Mouse (Mus musculus) heart, embryonic 13.5 days (tissue): ENCODE data around the gene Ints1. TPM values are rescaled to one million over a fixed set of nuclear protein-coding genes. Genes with fewer than 3 reads are reported as not detected.

Experiments
- ATAC-seq: fragments of 200-750 bp; cut with Nextera tagmentation; 2 replicates; pipeline ENCODE4 v1.8.0; 2017; ENCODE audit warnings: moderate TSS enrichment; ENCODE audit not compliant: insufficient number of reproducible peaks, low FRiP score, low TSS enrichment; ENCODE audit errors: extremely low read depth
- H3K27ac ChIP-seq: fragments of 300-500 bp; sonication (generic); replicated peaks from 2 replicates; pipeline ENCODE4 v1.5.1; 2015; ENCODE audit warnings: moderate library complexity, mild to moderate bottlenecking, inconsistent platforms
- H3K27me3 ChIP-seq: fragments of 300-500 bp; sonication (generic); replicated peaks from 2 replicates; pipeline ENCODE4 v1.6.1; 2015; ENCODE audit warnings: mild to moderate bottlenecking, inconsistent platforms
- H3K36me3 ChIP-seq: fragments of 300-500 bp; sonication (generic); 2 replicates; pipeline ENCODE4 v1.6.1; 2015; ENCODE audit warnings: mild to moderate bottlenecking, inconsistent platforms
- H3K4me1 ChIP-seq: fragments of 300-500 bp; sonication (generic); 2 replicates; pipeline ENCODE4 v1.6.1; 2015; ENCODE audit warnings: inconsistent platforms
- H3K4me2 ChIP-seq: fragments of 300-500 bp; sonication (generic); 2 replicates; pipeline ENCODE4 v1.6.1; 2015; ENCODE audit warnings: inconsistent platforms, mild to moderate bottlenecking, moderate library complexity
- H3K4me3 ChIP-seq: fragments of 300-500 bp; sonication (generic); 2 replicates; pipeline ENCODE4 v1.5.1; 2015; ENCODE audit warnings: moderate library complexity, mild to moderate bottlenecking, inconsistent platforms
- H3K9ac ChIP-seq: fragments of 300-500 bp; sonication (generic); 2 replicates; pipeline ENCODE4 v1.6.1; 2015; ENCODE audit warnings: inconsistent platforms, mild to moderate bottlenecking, moderate library complexity
- H3K9me3 ChIP-seq: fragments of 300-500 bp; sonication (generic); 2 replicates; pipeline ENCODE4 v1.6.1; 2016; ENCODE audit warnings: inconsistent platforms
- WGBS: fragments of 180-500 bp; shearing (Covaris S2); methylation state at CpG from one replicate; pipeline ENCODE4 v1.1.7; 2015; ENCODE audit warnings: mixed read lengths; 5-methylcytosine and 5-hydroxymethylcytosine counted together
- polyA plus RNA-seq: library from polyadenylated mRNA; unstranded; fragments of >200 nt; fragmentation: Nextera tagmentation; extraction: Ambion mirVana; gene quantifications from 2 replicates; pipeline ENCODE4 v1.2.1, GENCODE M21; 2015

Gene Ints1
- polyA plus RNA-seq, 1 experiment from 2014 or later: 19.1 TPM

DNA sequence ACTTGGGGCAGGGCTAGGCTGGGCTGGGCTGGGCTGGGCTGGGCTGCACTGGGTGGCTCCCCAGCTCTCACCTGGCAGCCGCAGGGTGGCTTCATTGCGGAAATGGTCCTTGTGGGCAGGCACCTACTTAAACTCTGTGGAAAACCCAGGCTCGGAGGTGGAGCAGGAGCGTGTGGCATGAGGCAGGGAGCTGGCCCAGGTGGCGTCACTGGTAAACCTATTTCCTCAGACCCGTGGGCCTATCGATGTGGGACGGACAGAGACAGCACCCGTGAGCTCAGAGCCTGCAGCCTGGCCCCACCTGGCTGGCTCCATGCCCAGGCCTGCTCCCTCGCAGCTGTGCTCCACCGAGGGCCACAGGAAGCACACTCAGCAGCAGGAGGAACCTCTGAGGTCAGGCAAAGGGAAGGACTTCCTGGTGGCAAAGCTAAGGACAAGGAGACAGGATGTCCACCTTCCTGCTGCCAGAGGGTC, 42.8 kb downstream of the Ints1 start:
- ATAC-seq: no peak
- Histone ChIP-seq H3K9me3 (no peaks in the 10 kb centered on the region), H3K9ac (0 out of 2 replicates have a peak overlapping the region, but pooled peaks have one; percentile 50), H3K27ac (peak overlapping the region; percentile 39; the same call in 1 of the 2 replicates), H3K36me3 (no peaks in the 10 kb centered on the region), H3K4me1 (peaks cover 59% of the 10 kb centered on the region), H3K4me2 (peak overlapping the region; percentile 91), H3K27me3 (peaks cover 14% of the 10 kb centered on the region), H3K4me3 (peak overlapping the region; percentile 57; the same call in 1 of the 2 replicates)
- WGBS: 57% methylated on average over 11 of the region's 11 CpGs

DNA sequence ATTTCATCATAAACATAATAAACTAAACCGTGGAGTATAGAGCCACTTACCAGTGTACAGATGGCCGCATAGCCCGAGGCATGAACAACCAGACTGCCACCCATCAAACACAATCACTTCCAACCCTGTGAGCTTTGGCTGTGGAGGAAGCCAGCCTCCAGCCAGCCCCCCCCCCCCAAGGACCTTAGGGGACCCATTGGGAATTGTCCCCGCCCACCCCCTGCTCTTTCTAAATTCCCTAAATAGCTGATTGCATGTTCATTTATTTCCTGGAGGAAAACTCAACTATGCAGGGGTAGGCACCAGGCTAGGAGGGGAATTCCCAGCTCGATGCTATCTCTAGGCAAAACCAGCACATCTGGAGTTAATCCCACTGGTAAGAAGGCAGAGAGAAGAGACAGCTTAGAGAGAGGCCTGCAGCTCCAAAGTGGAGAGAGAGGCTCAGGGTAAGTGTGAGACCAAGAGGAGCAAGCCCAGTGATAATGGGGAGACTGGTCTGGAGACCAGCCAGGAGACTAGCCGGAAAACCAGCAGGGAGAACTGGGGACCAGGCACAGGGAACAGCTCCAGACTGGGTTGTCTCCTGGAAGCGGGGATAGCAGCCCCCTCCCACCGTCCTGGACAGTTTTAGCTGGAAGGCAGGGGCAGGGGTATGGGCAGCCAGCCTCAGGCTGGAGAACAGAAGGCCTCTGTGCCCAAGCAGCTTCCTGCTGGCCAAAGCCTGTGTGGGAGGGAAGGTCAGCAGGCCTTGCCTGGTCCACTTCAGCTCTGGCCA, 44.6 kb downstream of the Ints1 start:
- no peaks in the 10 kb centered on the region for H3K36me3 ChIP-seq
- WGBS: 48% methylated on average over 8 of the region's 8 CpGs
- ATAC-seq: no peak
- peak overlapping the region; percentile 7 for H3K4me2 ChIP-seq
- H3K9me3 ChIP-seq: no peaks in the 10 kb centered on the region
- peaks cover 14% of the 10 kb centered on the region for H3K27me3 ChIP-seq
- H3K9ac ChIP-seq: peak overlapping the region; percentile 50; the same call in 1 of the 2 replicates
- peak overlapping the region; percentile 52 for H3K27ac ChIP-seq
- 0 out of 2 replicates have a peak overlapping the region, but pooled peaks have one; percentile 2 for H3K4me3 ChIP-seq
- peaks cover 49% of the 10 kb centered on the region for H3K4me1 ChIP-seq

DNA sequence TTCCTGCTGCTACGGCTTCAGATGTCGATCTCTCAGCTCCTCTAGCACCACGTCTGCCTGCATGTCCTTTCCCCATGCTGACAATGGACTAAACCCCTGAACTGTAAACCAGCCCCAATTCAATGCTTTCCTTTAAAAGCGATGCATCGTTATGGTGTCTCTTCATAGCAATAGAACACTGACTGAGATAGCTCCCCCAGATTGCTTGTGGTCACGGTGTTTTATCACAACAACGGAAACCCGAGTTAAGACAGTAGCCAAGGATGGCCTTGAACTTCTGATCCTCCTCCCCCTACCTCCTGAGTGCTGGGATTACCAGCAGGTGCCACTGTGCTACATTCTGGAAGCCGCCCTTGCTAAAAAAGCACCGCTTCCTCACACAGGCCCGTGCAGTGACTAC, 48.2 kb downstream of the Ints1 start:
- 73% methylated on average over 11 of the region's 11 CpGs for WGBS
- Histone ChIP-seq H3K36me3 (no peaks in the 10 kb centered on the region), H3K4me1 (peaks cover 37% of the 10 kb centered on the region), H3K4me3 (no peak overlapping the region), H3K4me2 (no peak overlapping the region), H3K27ac (no peak overlapping the region), H3K9ac (no peak overlapping the region), H3K27me3 (no peaks in the 10 kb centered on the region), H3K9me3 (no peaks in the 10 kb centered on the region)
- no peak for ATAC-seq

DNA sequence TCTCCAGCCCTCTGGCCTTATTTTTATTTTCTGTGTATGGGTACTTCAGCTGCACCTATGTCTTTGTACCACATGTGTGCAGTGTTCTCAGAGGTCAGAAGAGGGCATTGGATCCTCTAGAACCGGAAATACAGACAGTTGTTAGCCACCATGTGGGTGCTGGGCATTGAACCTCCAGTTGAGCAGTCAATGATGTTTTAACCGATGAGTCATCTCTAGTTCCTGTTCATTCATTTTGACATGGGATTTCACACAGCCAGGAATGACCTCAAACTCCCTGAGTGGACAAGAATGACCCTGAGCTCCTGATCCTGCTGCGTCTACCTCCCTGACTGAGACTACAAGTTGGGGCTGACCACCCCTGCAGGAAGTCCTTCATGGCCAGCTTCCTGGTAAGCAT, 49.3 kb downstream of the Ints1 start:
- no peak overlapping the region for H3K4me3 ChIP-seq
- H3K27ac ChIP-seq: no peak overlapping the region
- no peaks in the 10 kb centered on the region for H3K27me3 ChIP-seq
- no peak overlapping the region for H3K4me2 ChIP-seq
- H3K9ac ChIP-seq: no peak overlapping the region
- H3K4me1 ChIP-seq: peaks cover 32% of the 10 kb centered on the region
- H3K9me3 ChIP-seq: no peaks in the 10 kb centered on the region
- 78% methylated on average over 3 of the region's 3 CpGs for WGBS
- no peaks in the 10 kb centered on the region for H3K36me3 ChIP-seq
- ATAC-seq: no peak

DNA sequence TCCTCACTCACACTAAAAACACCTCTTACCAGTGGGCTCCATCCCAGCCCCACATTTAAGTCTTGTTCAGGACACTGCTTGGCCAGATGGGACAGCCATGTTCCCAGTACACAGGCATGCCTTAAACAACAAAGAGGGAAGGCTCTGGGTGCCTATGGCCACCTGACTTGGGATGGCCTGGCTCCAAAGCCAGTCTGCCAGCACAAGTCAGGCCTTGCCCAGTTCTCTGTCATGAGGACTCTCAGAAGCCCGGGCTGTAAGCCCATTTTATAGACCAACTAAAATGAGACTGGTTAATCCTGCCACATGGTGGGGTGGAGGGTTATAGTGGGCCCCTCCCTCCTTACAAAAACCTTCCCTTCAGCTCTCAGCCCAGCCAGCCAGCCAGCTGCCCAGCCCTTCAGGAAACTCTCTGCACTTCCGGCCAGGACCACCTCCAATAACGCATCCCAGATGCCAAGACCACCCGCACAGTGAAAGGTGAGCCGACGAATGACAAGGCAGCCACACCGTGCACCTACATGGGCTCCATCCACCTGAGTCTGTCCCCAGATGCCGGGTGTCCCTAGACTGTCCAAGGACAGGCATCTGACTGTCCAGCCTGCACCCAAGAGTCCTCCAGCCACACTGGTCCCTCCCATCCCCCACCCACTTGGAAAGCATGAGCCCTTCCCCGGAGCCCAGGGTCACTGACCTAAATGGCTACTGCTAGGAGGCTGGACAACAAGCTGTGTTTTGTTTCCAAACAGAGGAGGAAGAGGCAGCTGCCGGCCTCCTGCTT, 50.9 kb downstream of the Ints1 start:
- Histone ChIP-seq H3K4me1 (peaks cover 22% of the 10 kb centered on the region), H3K4me3 (no peak overlapping the region), H3K27ac (no peak overlapping the region), H3K9me3 (no peaks in the 10 kb centered on the region), H3K4me2 (no peak overlapping the region), H3K36me3 (no peaks in the 10 kb centered on the region), H3K9ac (no peak overlapping the region), H3K27me3 (no peaks in the 10 kb centered on the region)
- 52% methylated on average over 10 of the region's 10 CpGs for WGBS
- ATAC-seq: no peak

DNA sequence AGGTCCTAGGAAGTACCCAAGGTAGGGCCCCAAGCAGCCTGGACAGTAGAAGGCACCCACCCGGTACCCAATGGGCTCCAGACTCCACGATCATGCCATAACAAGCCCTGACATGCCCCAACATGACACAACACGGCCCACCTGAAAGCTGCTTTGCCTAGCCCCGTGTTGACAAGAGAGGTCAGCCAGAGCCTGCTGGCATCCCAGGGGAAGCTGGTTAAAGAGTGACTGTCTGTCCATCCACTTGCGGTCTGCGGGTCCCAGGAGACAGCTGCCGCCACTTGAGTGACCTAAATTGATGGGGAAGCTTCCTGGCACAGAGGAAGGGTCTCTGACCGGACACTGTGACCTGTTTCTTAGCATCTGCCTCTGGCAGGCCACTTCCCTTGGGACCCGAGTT, 52.4 kb downstream of the Ints1 start:
- Histone ChIP-seq H3K4me3 (no peak overlapping the region), H3K27me3 (no peaks in the 10 kb centered on the region), H3K9ac (no peak overlapping the region), H3K36me3 (no peaks in the 10 kb centered on the region), H3K4me1 (peaks cover 22% of the 10 kb centered on the region), H3K4me2 (no peak overlapping the region), H3K9me3 (no peaks in the 10 kb centered on the region), H3K27ac (no peak overlapping the region)
- WGBS: 67% methylated on average over 9 of the region's 9 CpGs
- no peak for ATAC-seq

DNA sequence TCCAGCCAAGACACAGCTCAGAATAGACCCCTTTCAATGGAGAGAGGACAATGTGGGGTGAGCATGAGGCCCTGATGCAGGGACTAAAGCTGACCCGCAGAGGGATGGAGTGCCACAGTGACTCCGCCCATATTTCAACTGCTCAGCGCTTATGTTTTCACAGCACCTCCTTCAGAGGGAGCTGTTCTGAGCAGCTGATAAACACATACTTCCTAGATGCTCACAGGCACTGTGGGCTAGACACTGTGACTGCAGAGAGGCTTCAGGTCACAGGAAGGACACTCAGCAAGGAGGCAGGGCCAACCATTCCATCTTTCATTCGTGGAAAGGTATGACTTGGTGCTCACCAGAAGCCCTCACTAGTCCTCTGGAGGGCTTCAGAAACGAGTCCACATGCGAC, 52.8 kb downstream of the Ints1 start:
- ATAC-seq: no peak
- Histone ChIP-seq H3K36me3 (no peaks in the 10 kb centered on the region), H3K4me3 (no peak overlapping the region), H3K4me1 (peaks cover 22% of the 10 kb centered on the region), H3K4me2 (no peak overlapping the region), H3K27me3 (no peaks in the 10 kb centered on the region), H3K9ac (no peak overlapping the region), H3K9me3 (no peaks in the 10 kb centered on the region), H3K27ac (no peak overlapping the region)
- 56% methylated on average over 6 of the region's 6 CpGs for WGBS

DNA sequence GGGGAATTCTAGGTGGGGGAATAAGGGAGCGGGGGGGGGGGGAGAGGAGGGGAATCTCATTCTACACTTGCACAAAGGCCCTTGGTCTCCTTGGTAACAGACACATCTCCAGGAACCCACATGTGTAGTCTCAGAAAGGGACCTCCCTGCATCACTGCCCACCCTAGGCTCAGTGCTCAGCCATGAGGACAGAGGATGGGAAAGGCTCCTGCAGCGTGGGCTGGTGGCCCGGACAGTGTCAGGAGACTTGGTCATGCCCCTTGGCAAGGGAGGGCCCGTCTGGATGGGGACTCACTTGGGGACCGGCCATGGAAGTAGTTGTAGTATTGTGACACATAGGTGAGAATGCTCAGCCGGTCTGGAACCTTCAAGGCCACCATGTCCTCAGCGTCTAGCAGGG, 56.5 kb downstream of the Ints1 start:
- WGBS: 74% methylated on average over 7 of the region's 7 CpGs
- H3K4me2 ChIP-seq: no peak overlapping the region
- H3K9me3 ChIP-seq: no peaks in the 10 kb centered on the region
- H3K27ac ChIP-seq: no peak overlapping the region
- H3K36me3 ChIP-seq: no peaks in the 10 kb centered on the region
- H3K9ac ChIP-seq: no peak overlapping the region
- H3K4me1 ChIP-seq: peaks cover 11% of the 10 kb centered on the region
- ATAC-seq: no peak
- H3K4me3 ChIP-seq: no peak overlapping the region
- H3K27me3 ChIP-seq: peaks cover 14% of the 10 kb centered on the region; the same call in 1 of the 2 replicates

DNA sequence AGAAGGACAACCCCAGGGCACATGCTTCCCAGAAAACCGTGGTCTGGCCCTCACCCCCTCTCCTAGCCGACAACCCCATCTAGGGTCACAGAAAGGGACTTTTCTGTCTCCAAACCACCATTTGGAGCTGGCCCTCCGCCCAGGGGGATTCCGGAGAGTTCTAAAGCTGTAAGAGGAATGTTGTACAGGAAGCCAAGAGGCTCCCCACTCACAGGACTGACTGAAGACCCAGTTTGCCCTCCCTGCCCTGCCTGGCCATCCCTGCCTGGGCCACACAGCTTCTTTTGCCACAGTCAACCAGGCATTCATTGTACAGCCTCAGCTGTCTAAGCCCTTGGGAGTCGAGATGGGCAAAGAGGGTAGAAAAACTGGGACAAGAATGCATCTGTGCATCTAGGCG, 56.9 kb downstream of the Ints1 start:
- 69% methylated on average over 6 of the region's 6 CpGs for WGBS
- Histone ChIP-seq H3K4me2 (no peak overlapping the region), H3K36me3 (no peaks in the 10 kb centered on the region), H3K9ac (no peak overlapping the region), H3K27ac (no peak overlapping the region), H3K9me3 (no peaks in the 10 kb centered on the region), H3K27me3 (peaks cover 14% of the 10 kb centered on the region; the same call in 1 of the 2 replicates), H3K4me1 (peaks cover 11% of the 10 kb centered on the region), H3K4me3 (no peak overlapping the region)
- no peak for ATAC-seq

DNA sequence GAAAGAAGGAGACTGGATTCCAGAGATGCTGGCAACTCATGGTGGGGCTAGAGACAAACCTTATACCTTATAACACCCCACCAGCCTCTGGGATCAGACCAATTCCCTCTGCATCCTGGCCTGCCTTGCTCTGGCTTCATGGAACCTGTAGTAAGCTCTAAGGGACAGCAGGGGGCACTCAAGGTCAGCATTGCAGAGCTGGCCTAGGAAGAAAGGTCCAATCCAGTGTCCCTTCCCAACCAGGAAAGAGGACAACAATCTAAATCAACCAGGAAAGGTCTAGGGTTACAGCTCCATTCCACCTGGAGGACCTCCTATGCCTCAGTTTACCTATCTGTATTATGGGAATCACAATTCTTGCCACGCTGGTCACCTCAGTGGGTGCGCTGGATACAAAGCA, 57.8 kb downstream of the Ints1 start:
- Histone ChIP-seq H3K4me2 (no peak overlapping the region), H3K4me3 (no peak overlapping the region), H3K36me3 (no peaks in the 10 kb centered on the region), H3K9ac (no peak overlapping the region), H3K27ac (no peak overlapping the region), H3K9me3 (no peaks in the 10 kb centered on the region), H3K4me1 (peaks cover 3% of the 10 kb centered on the region), H3K27me3 (peaks cover 14% of the 10 kb centered on the region; the same call in 1 of the 2 replicates)
- ATAC-seq: no peak
- 90% methylated on average over 2 of the region's 2 CpGs for WGBS

DNA sequence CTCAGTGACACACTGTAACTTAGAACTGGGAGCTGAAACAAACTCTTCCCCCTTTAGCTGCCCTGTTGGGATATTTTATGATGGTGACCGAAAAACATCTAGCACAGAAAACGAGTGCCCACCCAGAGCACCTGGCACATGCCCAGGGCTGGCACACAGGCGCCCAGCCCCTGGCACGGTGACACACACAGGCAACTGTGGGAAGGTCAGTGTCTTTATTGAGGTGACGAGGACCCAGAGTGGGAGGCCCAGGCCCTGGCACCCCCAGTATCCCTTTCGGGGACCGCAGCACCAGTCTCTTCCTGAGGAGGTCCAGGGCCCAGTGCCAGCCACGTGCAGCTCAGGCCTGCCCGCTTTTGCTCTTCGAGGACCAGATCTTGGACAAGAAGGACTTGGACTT, 69.0 kb downstream of the Ints1 start:
- Histone ChIP-seq H3K4me1 (peaks cover 11% of the 10 kb centered on the region), H3K27me3 (no peaks in the 10 kb centered on the region), H3K4me3 (no peak overlapping the region), H3K4me2 (no peak overlapping the region), H3K36me3 (peaks cover 19% of the 10 kb centered on the region), H3K9me3 (no peaks in the 10 kb centered on the region), H3K9ac (no peak overlapping the region), H3K27ac (no peak overlapping the region)
- WGBS: 88% methylated on average over 10 of the region's 10 CpGs
- no peak for ATAC-seq
